Mouse (Mus musculus) midbrain, postnatal 0 days (tissue): ENCODE results near the gene Orai3. TPM values are rescaled to one million over a fixed set of nuclear protein-coding genes. Genes with fewer than 3 reads are reported as not detected.

Experiments
- ATAC-seq: fragments of 200-750 bp; cut with Nextera tagmentation; 2 replicates; pipeline ENCODE4 v1.8.0; 2017; ENCODE audit warnings: moderate number of reproducible peaks, mild to moderate bottlenecking, moderate TSS enrichment, moderate library complexity; ENCODE audit not compliant: low FRiP score
- DNase-seq: peaks from one replicate; pipeline ENCODE4 v3.0.0-alpha.2; 2015; ENCODE audit warnings: low spot score
- H3K27ac ChIP-seq: fragments of 300-500 bp; sonication (generic); 2 replicates; pipeline ENCODE4 v1.5.1; 2014; ENCODE audit warnings: low read depth, mild to moderate bottlenecking, low read length, mixed read lengths
- H3K27me3 ChIP-seq: fragments of 300-500 bp; sonication (generic); 2 replicates; pipeline ENCODE4 v1.6.1; 2014; ENCODE audit warnings: low read length, control low read depth, mixed read lengths; ENCODE audit not compliant: insufficient read depth
- H3K36me3 ChIP-seq: fragments of 300-500 bp; sonication (generic); 2 replicates; pipeline ENCODE4 v1.6.1; 2014; ENCODE audit warnings: low read length, control low read depth, mixed read lengths; ENCODE audit not compliant: insufficient read depth
- H3K4me1 ChIP-seq: fragments of 300-500 bp; sonication (generic); 2 replicates; pipeline ENCODE4 v1.6.1; 2014; ENCODE audit warnings: mild to moderate bottlenecking, control low read depth, antibody characterized with exemption, low read length, mixed read lengths; ENCODE audit not compliant: insufficient read depth
- H3K4me2 ChIP-seq: fragments of 300-500 bp; sonication (generic); 2 replicates; pipeline ENCODE4 v1.6.1; 2014; ENCODE audit warnings: low read depth, mild to moderate bottlenecking, low read length, mixed read lengths; ENCODE audit not compliant: poor library complexity, severe bottlenecking
- H3K4me3 ChIP-seq: fragments of 300-500 bp; sonication (generic); 2 replicates; pipeline ENCODE4 v1.5.1; 2014; ENCODE audit warnings: low read depth, mild to moderate bottlenecking, low read length, moderate library complexity
- H3K9ac ChIP-seq: fragments of 300-500 bp; sonication (generic); replicated peaks from 2 replicates; pipeline ENCODE4 v1.6.1; 2014; ENCODE audit warnings: mild to moderate bottlenecking, low read length, moderate library complexity, mixed read lengths; ENCODE audit not compliant: poor library complexity, severe bottlenecking
- H3K9me3 ChIP-seq: fragments of 300-500 bp; sonication (generic); 2 replicates; pipeline ENCODE4 v1.6.1; 2016; ENCODE audit warnings: low read length, control low read depth
- CTCF ChIP-seq: IDR thresholded peaks from 2 replicates; pipeline ENCODE4 v1.5.1; 2016; ENCODE audit warnings: antibody characterized with exemption, mild to moderate bottlenecking
- WGBS: fragments of 180-500 bp; shearing (Covaris S2); extraction: QIAGEN DNeasy Blood & Tissue Kit; methylation state at CpG from one replicate; pipeline ENCODE4 v1.1.7; 2014; 5-methylcytosine and 5-hydroxymethylcytosine counted together
- polyA plus RNA-seq: library from polyadenylated mRNA; unstranded; fragments of >200 nt; fragmentation: Nextera tagmentation; extraction: Ambion mirVana; gene quantifications from 2 replicates; pipeline ENCODE4 v1.2.1, GENCODE M21; 2015
- total RNA-seq: library from RNA; depleted of rRNA; stranded (reverse); fragments of >200 nt; gene quantifications from 2 replicates; pipeline ENCODE4 v1.2.3, GENCODE M21; 2014

Gene Orai3
- total and polyA plus RNA-seq, 2 experiments from 2014 or later = 10.0 to 17.6 TPM

DNA sequence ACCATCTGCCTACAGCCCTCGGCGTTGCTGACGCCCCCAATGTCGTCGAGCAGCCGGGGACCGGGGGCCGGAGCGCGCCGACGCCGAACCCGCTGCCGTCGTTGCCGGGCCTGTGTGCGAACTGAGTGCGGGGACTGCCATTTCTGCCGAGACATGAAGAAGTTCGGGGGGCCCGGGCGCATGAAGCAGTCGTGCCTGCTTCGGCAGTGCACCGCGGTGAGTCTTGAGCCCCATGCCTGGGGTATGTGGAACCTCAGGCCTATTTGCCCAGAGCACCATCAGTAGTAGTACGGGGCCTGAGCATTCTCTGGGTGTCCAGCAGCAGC, 21.4 kb upstream of the Orai3 start:
- Histone ChIP-seq H3K27me3 (no peaks in the 10 kb centered on the region), H3K4me1 (no peaks in the 10 kb centered on the region), H3K9me3 (no peaks in the 10 kb centered on the region), H3K27ac (no peak overlapping the region), H3K4me3 (no peak overlapping the region), H3K36me3 (peaks cover 38% of the 10 kb centered on the region), H3K4me2 (peak overlapping the region; percentile 83; the same call in 1 of the 2 replicates), H3K9ac (no peak overlapping the region)
- WGBS = 93% methylated on average over 28 of the region's 28 CpGs
- no peak for TF ChIP-seq CTCF
- DNase-seq (no peak), ATAC-seq (no peak)

DNA sequence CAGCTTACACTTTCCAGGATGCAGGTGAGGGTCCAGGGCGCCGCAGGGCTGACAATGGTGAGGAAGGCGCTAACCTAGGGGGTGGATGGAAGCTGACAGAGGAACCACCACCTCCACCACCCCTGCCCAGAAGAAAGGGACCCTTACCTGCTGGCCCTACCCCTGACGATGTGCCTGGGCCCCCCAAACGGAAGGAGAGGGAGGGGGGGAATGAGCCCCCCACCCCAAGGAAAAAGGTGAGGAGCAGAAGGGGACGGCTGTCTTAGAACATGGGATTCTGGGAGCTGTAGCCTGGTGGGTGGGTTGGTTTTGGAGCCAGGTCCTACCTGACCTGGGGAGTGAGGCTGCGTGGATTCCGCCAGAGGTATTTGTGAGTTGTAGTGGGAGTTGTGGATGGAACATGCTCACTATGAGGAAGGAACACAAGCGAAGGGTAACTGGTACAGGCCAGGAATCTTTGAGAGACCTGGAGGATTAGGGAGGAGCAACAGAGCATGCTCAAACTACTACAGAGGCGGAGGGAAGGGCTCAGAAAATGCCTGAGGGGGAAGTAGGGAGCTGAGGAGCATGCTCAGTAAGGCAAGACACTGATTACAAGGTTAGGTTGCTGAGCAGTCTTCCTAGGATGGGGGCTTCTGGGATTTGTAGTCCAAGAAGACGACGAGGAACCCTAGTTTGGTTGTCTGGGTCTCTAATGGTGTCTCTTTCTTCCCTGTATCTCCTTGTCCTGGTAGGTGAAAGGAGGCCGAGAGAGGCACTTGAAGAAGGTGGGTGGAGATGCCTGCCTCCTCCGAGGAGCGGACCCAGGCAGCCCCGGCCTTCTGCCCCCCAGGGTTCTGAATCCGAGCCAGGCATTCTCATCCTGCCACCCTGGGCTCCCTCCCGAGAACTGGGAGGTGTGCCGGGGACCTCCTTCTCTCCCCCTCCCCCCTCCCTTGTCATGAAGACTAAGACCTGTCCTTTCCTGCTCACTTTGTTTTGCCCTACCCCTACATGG, 19.2 kb upstream of the Orai3 start:
- DNase-seq (peak; percentile 62), ATAC-seq (no peak)
- Histone ChIP-seq H3K36me3 (peaks cover 51% of the 10 kb centered on the region), H3K9ac (no peak overlapping the region), H3K27ac (no peak overlapping the region), H3K4me2 (no peak overlapping the region), H3K4me1 (no peaks in the 10 kb centered on the region), H3K4me3 (no peak overlapping the region), H3K27me3 (no peaks in the 10 kb centered on the region), H3K9me3 (no peaks in the 10 kb centered on the region)
- 82% methylated on average over 19 of the region's 19 CpGs for WGBS
- no peak for TF ChIP-seq CTCF

DNA sequence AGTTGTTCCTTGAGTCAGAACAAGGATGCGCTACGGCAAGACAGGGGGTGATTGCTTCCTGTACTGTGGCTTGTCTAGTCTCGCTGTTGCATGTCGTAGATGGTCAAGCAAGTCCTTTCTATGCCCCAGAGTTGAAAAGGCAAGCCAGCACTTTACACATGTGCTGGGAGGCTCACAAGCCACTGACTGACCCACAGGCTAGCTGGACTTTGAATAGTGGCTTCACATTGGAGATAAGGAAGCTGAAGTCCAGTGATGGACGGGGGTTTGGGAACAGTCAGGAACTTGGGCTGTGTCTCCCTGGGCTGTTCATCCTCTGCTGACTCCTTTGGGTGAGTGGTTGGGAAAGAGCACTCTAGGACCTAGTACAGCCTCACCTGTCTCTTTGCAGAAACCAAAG, 18.0 kb upstream of the Orai3 start:
- Histone ChIP-seq H3K4me1 (no peaks in the 10 kb centered on the region; the same call in 1 of the 2 replicates), H3K9ac (no peak overlapping the region), H3K4me3 (no peak overlapping the region), H3K4me2 (no peak overlapping the region), H3K27me3 (no peaks in the 10 kb centered on the region), H3K9me3 (no peaks in the 10 kb centered on the region), H3K27ac (no peak overlapping the region), H3K36me3 (peaks cover 55% of the 10 kb centered on the region)
- DNase-seq (no peak), ATAC-seq (no peak)
- TF ChIP-seq CTCF = no peak
- 94% methylated on average over 5 of the region's 5 CpGs for WGBS

DNA sequence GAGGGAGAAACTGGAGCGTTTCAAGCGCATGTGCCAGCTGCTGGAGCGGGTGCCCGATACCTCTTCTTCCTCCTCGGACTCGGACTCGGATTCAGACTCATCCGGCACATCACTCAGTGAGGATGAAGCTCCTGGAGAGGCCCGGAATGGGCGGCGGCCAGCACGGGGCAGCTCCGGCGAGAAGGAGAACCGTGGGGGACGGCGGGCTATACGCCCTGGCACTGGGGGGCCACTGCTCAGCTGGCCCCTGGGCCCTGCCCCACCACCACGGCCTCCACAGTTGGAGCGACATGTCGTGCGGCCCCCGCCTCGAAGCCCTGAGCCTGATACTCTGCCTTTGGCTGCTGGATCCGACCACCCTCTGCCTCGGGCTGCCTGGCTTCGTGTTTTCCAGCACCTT, 17.5 kb upstream of the Orai3 start:
- Histone ChIP-seq H3K9ac (no peak overlapping the region), H3K4me2 (no peak overlapping the region), H3K27me3 (no peaks in the 10 kb centered on the region), H3K9me3 (no peaks in the 10 kb centered on the region), H3K27ac (no peak overlapping the region), H3K4me1 (no peaks in the 10 kb centered on the region; the same call in 1 of the 2 replicates), H3K36me3 (peaks cover 60% of the 10 kb centered on the region), H3K4me3 (no peak overlapping the region)
- WGBS = 95% methylated on average over 23 of the region's 27 CpGs
- DNase-seq (no peak), ATAC-seq (no peak)
- TF ChIP-seq CTCF = no peak

DNA sequence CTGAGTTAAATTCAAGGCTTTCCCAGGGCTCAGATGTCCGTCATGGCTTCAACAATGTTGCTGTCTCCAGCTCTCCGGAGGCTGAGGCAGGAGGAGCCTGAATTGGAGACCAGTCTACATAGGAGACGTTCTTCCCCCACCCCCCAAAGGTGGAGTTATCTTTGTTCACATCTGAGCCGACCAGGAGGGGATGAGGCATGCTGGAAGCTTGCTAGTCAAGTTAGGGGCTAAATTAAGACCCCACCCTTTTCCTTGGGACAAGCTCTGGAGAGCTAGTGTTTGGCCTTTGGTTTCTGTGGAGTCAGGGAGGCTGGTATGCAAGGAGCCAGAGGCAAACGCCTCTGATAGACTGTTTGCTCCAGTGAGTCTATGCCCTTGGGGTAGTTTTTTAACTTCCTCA, 16.5 kb upstream of the Orai3 start:
- no peak for TF ChIP-seq CTCF
- peaks cover 68% of the 10 kb centered on the region for H3K36me3 ChIP-seq
- WGBS = 76% methylated on average over 5 of the region's 5 CpGs

DNA sequence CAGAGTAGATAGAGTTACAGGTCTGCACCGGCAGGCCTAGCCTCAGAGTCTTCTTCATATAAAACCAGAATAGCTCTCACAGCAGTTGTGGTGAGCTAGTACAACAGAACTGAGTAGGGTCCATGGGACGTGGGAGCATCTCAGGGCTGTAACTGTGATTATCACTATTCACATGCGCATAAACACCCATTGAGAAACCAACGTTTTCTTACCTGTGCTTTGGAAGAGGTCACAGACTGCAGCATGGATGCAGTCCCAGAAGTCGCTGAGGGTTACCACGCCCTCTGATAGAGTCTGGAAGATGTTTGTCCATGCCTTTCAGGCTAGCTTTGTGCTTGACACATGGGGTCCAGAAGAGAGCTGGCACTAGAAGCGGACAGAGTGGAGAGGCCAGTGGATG, 15.9 kb upstream of the Orai3 start:
- H3K4me2 ChIP-seq = no peak overlapping the region
- no peak overlapping the region for H3K9ac ChIP-seq
- H3K27me3 ChIP-seq = no peaks in the 10 kb centered on the region
- H3K9me3 ChIP-seq = no peaks in the 10 kb centered on the region
- ATAC-seq (no peak), DNase-seq (no peak)
- H3K36me3 ChIP-seq = peaks cover 70% of the 10 kb centered on the region
- H3K27ac ChIP-seq = no peak overlapping the region
- no peak overlapping the region for H3K4me3 ChIP-seq
- TF ChIP-seq CTCF = no peak
- H3K4me1 ChIP-seq = no peaks in the 10 kb centered on the region; the same call in 1 of the 2 replicates
- 93% methylated on average over 7 of the region's 7 CpGs for WGBS

More for the DNA sequence above, 16.5 kb upstream of the Orai3 start:
- Histone ChIP-seq H3K4me1 (no peaks in the 10 kb centered on the region; the same call in 1 of the 2 replicates), H3K27ac (no peak overlapping the region), H3K27me3 (no peaks in the 10 kb centered on the region), H3K9ac (no peak overlapping the region), H3K9me3 (no peaks in the 10 kb centered on the region), H3K4me2 (no peak overlapping the region), H3K4me3 (no peak overlapping the region)
- DNase-seq (no peak), ATAC-seq (no peak)
